Mouse (Mus musculus) ZHBTc4 (cell line): ENCODE data around the gene Tnnc1.

Source experiments
- DNase-seq: peaks from one replicate; pipeline ENCODE4 v3.0.0-alpha.2; 2011; ENCODE audit warnings: low read depth, low spot score

Tnnc1 gene

GRCm38 (mm10) chr14:31252091-31252490, 44.0 kb downstream of the Tnnc1 start:
- DNase-seq: no peak

- DNase-seq: no peak
Observed at GRCm38 (mm10) chr14:31258476-31259050, 50.5 kb downstream of the Tnnc1 start.

GRCm38 (mm10) chr14:31260374-31260773, 52.3 kb downstream of the Tnnc1 start:
- DNase-seq: no peak

- no peak for DNase-seq
Observed at GRCm38 (mm10) chr14:31260932-31261331, 52.8 kb downstream of the Tnnc1 start.
